Mouse (Mus musculus) cerebellum, postnatal 4 days (tissue): ENCODE data around the gene Cnnm2.
A peak's percentile ranks its signal among the peaks of the same experiment; 100 is the strongest.
"Not testable (repeated sequence)": the region's sequence is repeated elsewhere in the genome, so short reads cannot be mapped to it uniquely, and the experiment has no call there.

ENCODE experiments used
- DNase-seq, 2 experiments: peaks; one replicate each; pipeline ENCODE4 v3.0.0; 2022; ENCODE audit warnings: low spot score in 2 of 2, mixed read lengths in 1 of 2

The Cnnm2 gene

GRCm38 (mm10) chr19:46761247-46761946, at the start of gene Cnnm2:
Gene Cnnm2 (plus strand): TSS chr19:46761596.
- DNase-seq = peak; percentile 99 to 100

GRCm38 (mm10) chr19:46714234-46714633, 47.2 kb upstream of the Cnnm2 start:
- no peak for DNase-seq

GRCm38 (mm10) chr19:46715016-46715415, 46.4 kb upstream of the Cnnm2 start:
- DNase-seq = no peak

GRCm38 (mm10) chr19:46718150-46718549, 43.2 kb upstream of the Cnnm2 start:
- no peak for DNase-seq

GRCm38 (mm10) chr19:46724411-46724810, 37.0 kb upstream of the Cnnm2 start:
- DNase-seq = no peak

GRCm38 (mm10) chr19:46726142-46726541, 35.3 kb upstream of the Cnnm2 start:
- DNase-seq = no peak

- DNase-seq = peak in 1 of 2 experiments; percentile 15
Observed at GRCm38 (mm10) chr19:46727140-46727736, 34.2 kb upstream of the Cnnm2 start.

- no peak for DNase-seq
Observed at GRCm38 (mm10) chr19:46727945-46728540, 33.4 kb upstream of the Cnnm2 start.

- DNase-seq = no peak
Observed at GRCm38 (mm10) chr19:46728909-46729308, 32.5 kb upstream of the Cnnm2 start.

- DNase-seq = no peak
Observed at GRCm38 (mm10) chr19:46731351-46731750, 30.0 kb upstream of the Cnnm2 start.

GRCm38 (mm10) chr19:46732673-46733072, 28.7 kb upstream of the Cnnm2 start:
- DNase-seq = not testable (repeated sequence)

GRCm38 (mm10) chr19:46733626-46734025, 27.8 kb upstream of the Cnnm2 start:
- DNase-seq = no peak

- no peak for DNase-seq
Observed at GRCm38 (mm10) chr19:46735241-46735640, 26.2 kb upstream of the Cnnm2 start.

GRCm38 (mm10) chr19:46737106-46737505, 24.3 kb upstream of the Cnnm2 start:
- no peak for DNase-seq

GRCm38 (mm10) chr19:46740341-46741008, 20.9 kb upstream of the Cnnm2 start:
- DNase-seq = peak; percentile 46 to 72

- no peak for DNase-seq
Observed at GRCm38 (mm10) chr19:46741574-46741973, 19.8 kb upstream of the Cnnm2 start.

GRCm38 (mm10) chr19:46744681-46745080, 16.7 kb upstream of the Cnnm2 start:
- no peak for DNase-seq

- no peak for DNase-seq
Observed at GRCm38 (mm10) chr19:46747799-46748198, 13.6 kb upstream of the Cnnm2 start.

GRCm38 (mm10) chr19:46752235-46752634, 9.2 kb upstream of the Cnnm2 start:
- no peak for DNase-seq

- no peak for DNase-seq
Observed at GRCm38 (mm10) chr19:46755066-46755465, 6.3 kb upstream of the Cnnm2 start.

GRCm38 (mm10) chr19:46756221-46756620, 5.2 kb upstream of the Cnnm2 start:
- DNase-seq = no peak

- DNase-seq = no peak
Observed at GRCm38 (mm10) chr19:46759096-46759495, 2.3 kb upstream of the Cnnm2 start.
